Mouse (Mus musculus) bone marrow macrophage, adult 2 months (primary cell): ENCODE measurements around the gene Gm2832. TPM values are rescaled to one million over a fixed set of nuclear protein-coding genes. Genes with fewer than 3 reads are reported as not detected.
"Not testable (repeated sequence)": the region's sequence is repeated elsewhere in the genome, so short reads cannot be mapped to it uniquely, and the experiment has no call there.

ENCODE experiments used
- H3K27ac ChIP-seq: 2 replicates; pipeline ENCODE4 v1.5.1; 2012; ENCODE audit warnings: low read depth, low read length; ENCODE audit not compliant: insufficient read depth
- H3K4me1 ChIP-seq: 2 replicates; pipeline ENCODE4 v1.6.1; 2012; ENCODE audit warnings: low read length; ENCODE audit not compliant: control insufficient read depth, insufficient read depth
- H3K4me3 ChIP-seq: 2 replicates; pipeline ENCODE4 v1.5.1; 2012; ENCODE audit warnings: mild to moderate bottlenecking, low read length, moderate library complexity; ENCODE audit not compliant: insufficient read depth
- polyA plus RNA-seq: library from polyadenylated mRNA; stranded (reverse); fragments of >200 nt; gene quantifications from 2 replicates; pipeline ENCODE4 v1.2.4, GENCODE M21; 2012; ENCODE audit not compliant: missing spikeins, insufficient read depth, insufficient read length

Gm2832 gene
- polyA plus RNA-seq: not detected in 2 replicates

GRCm38 (mm10) chr14:41278505-41278904 lies at the start of gene Gm2832:
Gene Gm2832 (plus strand): TSS chr14:41278805.
- not testable (repeated sequence) for H3K4me1 ChIP-seq, H3K27ac ChIP-seq, H3K4me3 ChIP-seq

GRCm38 (mm10) chr14:41263296-41263695 lies 15.3 kb upstream of the Gm2832 start:
- H3K27ac ChIP-seq, H3K4me1 ChIP-seq, H3K4me3 ChIP-seq: not testable (repeated sequence)

- H3K27ac ChIP-seq, H3K4me3 ChIP-seq, H3K4me1 ChIP-seq: not testable (repeated sequence)
These were observed 14.5 kb upstream of the Gm2832 start for GRCm38 (mm10) chr14:41263853-41264755.

DNA sequence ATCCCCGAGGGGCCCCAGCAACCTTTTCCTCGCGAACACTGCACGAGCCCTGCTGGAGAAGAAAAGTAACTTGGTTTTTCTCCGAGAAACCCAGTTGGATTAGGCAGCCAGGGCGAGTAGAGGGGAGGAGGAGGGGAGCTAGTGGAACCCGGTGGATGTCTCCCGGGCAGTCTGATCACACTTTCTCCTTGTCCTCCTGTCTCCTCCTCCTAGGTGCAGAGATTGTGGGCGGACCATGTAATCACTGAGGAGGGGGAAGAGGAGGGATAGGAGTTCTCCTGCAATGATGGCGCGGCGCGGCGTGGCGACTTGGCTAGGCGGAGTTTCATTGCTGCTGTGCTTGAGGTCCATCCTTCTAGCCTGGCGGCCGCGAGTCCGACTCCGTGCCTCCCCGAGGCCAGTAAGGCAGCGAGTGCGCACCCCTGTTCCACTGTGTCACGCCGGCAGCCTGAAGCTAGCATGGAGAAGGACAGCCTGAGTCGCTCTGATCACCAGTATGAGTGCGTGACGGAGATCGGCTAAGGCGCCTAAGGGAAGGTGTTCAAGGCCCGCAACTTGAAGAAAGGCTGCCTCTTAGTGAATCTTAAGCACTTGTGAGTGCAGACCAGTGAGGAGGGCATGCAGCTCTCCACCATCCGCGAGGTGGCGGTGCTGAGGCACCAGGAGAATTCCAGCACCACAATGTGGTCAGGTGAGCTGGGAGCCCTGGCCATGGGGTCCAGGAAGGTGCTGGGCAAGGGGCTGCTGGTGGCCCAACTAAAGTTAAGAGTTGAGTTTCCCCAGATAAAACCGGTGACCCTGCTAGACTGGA lies 13.6 kb upstream of the Gm2832 start:
- not testable (repeated sequence) for H3K4me1 ChIP-seq, H3K27ac ChIP-seq, H3K4me3 ChIP-seq

DNA sequence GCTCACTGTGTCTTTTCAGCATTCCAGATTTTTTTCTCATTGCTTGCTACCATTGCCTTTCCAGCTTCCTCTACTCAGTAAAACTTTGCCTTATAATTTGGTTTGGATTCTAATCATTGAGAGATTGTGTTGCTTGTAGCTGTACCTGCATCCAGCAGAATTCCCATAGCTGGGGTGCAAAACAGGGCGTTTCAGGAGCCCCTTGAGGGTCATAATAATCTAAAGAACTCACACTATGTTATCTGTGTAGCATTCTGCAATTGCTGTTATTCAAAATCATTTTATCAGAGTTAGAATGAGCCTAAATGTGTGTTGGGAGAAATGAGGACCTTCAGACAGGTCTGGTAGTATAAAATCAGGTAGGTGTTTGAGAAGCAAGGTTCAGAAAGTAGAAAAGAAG lies 7.4 kb downstream of the Gm2832 start:
- H3K4me1 ChIP-seq, H3K4me3 ChIP-seq, H3K27ac ChIP-seq: not testable (repeated sequence)

Other genes with a start within 250 kb of the Gm2832 start
- gene Dydc2, start 209.6 kb upstream of the Gm2832 start, polyA plus RNA-seq: not detected in 2 replicates
- gene Dydc1, start 205.9 kb upstream of the Gm2832 start, polyA plus RNA-seq: not detected in 2 replicates
- not detected in 2 replicates for gene Mat1a, start 173.8 kb upstream of the Gm2832 start, polyA plus RNA-seq
- gene Sftpa1, start 147.0 kb upstream of the Gm2832 start, polyA plus RNA-seq: not detected in 2 replicates
- not detected in 2 replicates for gene Mbl1, start 127.3 kb upstream of the Gm2832 start, polyA plus RNA-seq
- gene Sftpd, start 93.7 kb upstream of the Gm2832 start, polyA plus RNA-seq: not detected in 2 replicates
- gene Gm5798, start 69.8 kb downstream of the Gm2832 start, polyA plus RNA-seq: not detected in 2 replicates
- gene Gm7945, start 107.6 kb downstream of the Gm2832 start, polyA plus RNA-seq: not detected in 2 replicates
- not detected in 2 replicates for gene Gm6482, start 129.5 kb downstream of the Gm2832 start, polyA plus RNA-seq
- not detected in 2 replicates for gene Gm7954, start 174.7 kb downstream of the Gm2832 start, polyA plus RNA-seq
- gene Gm3486, start 210.7 kb downstream of the Gm2832 start, polyA plus RNA-seq: not detected in 2 replicates